Mouse (Mus musculus) naive thymus-derived CD4-positive, alpha-beta T cell, adult 2 months (primary cell): ENCODE measurements around the gene Wdr41.

Experiments used
- DNase-seq: peaks from one replicate; pipeline ENCODE4 v3.0.0-alpha.2; 2011; ENCODE audit warnings: low read depth

The Wdr41 gene

GRCm38 (mm10) chr13:95038200-95038599 is 62.1 kb downstream of the Wdr41 start:
- no peak for DNase-seq

- DNase-seq: no peak
Observed at GRCm38 (mm10) chr13:95040140-95040738, 64.1 kb downstream of the Wdr41 start.

DNA sequence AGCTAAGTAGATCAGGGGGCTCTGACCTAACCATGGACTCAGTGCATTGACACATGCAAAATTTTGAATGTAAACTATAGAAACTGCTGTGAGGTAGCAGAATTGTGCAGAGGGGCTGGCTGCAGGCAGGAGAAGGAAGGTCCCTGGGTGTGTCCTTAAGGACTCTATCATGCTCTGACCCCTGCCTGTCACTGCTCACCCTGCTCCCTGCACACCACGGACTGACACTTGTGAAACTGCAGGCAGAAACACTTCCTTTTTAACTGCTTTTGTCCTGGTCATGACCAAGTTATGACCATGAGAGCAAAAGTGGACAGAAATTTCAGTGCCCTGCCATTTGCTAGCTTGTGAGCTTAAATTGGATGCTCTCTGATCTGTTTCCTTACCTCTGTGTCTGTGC is 68.0 kb downstream of the Wdr41 start:
- no peak for DNase-seq

GRCm38 (mm10) chr13:95050398-95050797 is 74.3 kb downstream of the Wdr41 start:
- DNase-seq: no peak

- DNase-seq: no peak
Observed at GRCm38 (mm10) chr13:95052421-95052820, 76.3 kb downstream of the Wdr41 start.

DNA sequence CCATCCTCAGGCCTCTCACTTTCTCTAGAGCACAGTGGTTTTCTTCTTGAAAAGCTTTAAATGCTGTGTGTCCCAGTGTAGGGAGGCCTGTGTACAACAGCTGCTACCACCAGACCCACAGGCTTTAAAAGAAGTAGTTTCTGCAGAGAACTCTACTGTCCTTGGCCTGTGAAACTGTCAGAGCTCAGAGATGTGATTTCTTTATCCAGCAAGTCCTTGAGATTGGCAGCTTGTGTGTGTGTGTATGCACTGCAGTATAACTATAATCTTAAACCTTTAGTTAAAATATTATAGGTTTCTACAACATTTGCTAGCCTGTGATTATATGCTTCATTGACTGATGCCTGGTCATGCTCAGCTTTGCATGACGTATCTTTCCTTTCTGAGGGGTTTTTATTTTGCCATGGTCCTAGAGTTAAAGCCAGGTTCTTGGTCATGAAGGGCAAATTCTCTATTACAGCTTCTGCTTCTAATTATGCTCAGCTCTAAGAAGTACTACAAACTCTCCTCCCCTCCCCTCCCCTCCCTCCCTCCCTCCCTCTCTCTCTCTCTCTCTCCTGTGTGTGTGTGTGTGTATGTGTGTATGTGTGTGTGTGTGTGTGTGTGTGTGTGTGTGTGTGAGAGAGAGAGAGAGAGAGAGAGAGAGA is 79.7 kb downstream of the Wdr41 start:
- no peak for DNase-seq

DNA sequence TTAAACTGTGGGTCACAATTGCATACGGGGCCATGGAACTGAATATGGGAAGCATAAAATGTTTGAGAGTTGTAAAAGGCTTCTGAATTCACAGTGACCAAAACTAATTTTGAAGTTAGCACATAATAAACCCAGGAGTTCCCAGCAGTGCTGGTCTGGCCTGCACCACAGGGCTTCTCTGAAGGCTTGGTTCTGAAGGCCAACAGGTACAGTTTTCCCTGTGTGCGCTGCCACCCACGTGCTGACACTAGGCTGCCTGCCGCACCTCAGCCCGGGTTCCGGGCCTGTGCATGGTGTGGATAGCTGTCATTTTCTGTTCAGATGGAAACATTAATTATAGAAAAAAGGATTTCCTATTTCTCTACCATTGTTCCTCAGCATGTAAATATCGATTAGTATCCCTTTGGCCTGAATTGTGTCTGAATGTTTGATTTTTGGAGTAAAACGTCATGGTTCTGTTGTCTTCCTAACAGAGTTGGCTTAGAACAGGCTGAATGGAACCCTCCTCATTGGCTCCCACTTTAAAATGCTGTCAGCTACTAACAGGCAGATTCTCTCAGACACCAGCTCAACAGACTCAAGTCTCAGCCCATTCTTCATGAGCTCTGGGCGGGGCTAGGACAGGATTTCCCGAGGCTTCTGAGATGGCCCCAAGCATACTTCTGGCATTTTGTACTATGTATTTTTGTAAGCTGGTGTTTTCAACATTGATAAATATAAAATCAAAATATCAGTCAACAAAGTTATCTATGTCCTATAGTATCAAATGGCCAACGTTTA is 80.5 kb downstream of the Wdr41 start:
- no peak for DNase-seq

DNA sequence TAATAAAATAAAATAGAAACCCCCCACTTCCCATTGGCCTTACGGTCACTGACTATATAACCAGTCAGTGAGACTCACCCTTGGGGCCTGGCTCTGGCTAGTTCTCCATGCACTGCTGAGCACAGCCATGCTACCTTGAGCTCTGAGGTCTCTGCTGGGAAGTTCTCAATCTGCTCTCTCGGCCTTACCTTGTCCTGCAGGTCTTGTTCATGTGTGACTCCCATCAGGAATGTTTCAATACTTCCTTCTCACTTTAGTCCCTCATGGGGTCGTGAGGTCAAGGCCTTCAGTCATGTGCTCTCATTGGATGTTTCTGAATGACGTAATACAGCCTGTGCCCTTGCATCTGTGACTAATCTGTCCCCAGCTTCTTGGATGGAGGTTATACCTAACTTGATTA is 82.7 kb downstream of the Wdr41 start:
- no peak for DNase-seq

GRCm38 (mm10) chr13:95063390-95064017 is 87.4 kb downstream of the Wdr41 start:
- DNase-seq: peak; percentile 36

GRCm38 (mm10) chr13:95067854-95068253 is 91.7 kb downstream of the Wdr41 start:
- DNase-seq: no peak

DNA sequence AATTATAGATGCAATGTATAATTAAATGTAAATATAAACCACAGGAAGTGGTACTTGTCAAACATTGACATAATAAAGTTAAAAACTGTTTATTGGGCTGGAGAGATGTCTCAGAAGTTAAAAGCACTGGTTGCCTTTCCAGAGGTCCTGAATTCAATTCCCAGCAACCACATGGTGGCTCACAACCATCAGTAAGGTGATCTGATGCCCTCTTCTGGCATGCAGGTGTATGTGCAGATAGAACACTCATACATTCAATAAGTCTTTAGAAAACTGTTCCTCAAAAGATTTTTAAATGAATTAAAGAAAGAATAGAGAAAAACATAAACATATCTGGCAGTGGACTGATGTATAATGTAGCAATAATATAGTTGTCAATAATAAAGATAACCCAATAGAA is 94.1 kb downstream of the Wdr41 start:
- DNase-seq: no peak
